In genomic region chr4:151985886-151986285, GRCm38 (mm10) we compare ENCODE assay signal across 8 mouse cellular contexts. TPM values are rescaled to one million over a fixed set of nuclear protein-coding genes. Genes with fewer than 3 reads are reported as not detected.
A peak's percentile ranks its signal among the peaks of the same experiment; 100 is the strongest.
DNase-seq lines count a peak whose midpoint lies in the region; ATAC-seq and TF ChIP-seq lines count a peak whose summit lies in the region.
"Had no signal": no experiment of that assay in that cellular context is flagged by ENCODE, and none has a peak within 500 bp of the region (broad histone marks: within the 10 kb centered on the region; RNA-seq: fewer than 3 reads in every experiment).

No protein-coding gene starts in this region.

- no peak overlapping the region for H3K4me2 ChIP-seq in lung, postnatal 0 days (replicated peaks; ENCODE audit: low read depth, low read length)
- H3K4me2 ChIP-seq in intestine, postnatal 0 days (replicated peaks; ENCODE audit: low read depth): peak overlapping the region; percentile 32; the same call in 1 of the 2 replicates
- H3K4me2 ChIP-seq in stomach, embryonic 16.5 days (ENCODE audit: low read depth, low read length): no peak overlapping the region
- no peak overlapping the region for H3K4me2 ChIP-seq in liver, embryonic 12.5 days

- no peak overlapping the region for H3K4me3 ChIP-seq in lung, postnatal 0 days (ENCODE audit: low read depth, low read length)
- no peak overlapping the region for H3K4me3 ChIP-seq in intestine, postnatal 0 days (ENCODE audit: low read depth, low read length)
- no peak overlapping the region for H3K4me3 ChIP-seq in stomach, embryonic 16.5 days (replicated peaks; ENCODE audit: low read length)
- H3K4me3 ChIP-seq in liver, embryonic 12.5 days: no peak overlapping the region

- H3K36me3 ChIP-seq in lung, postnatal 0 days (ENCODE audit: insufficient read depth, low read length): 0 out of 2 replicates have a peak, but pooled peaks cover 1% of the 10 kb centered on the region
- peaks cover 18% of the 10 kb centered on the region for H3K36me3 ChIP-seq in intestine, postnatal 0 days (ENCODE audit: control insufficient read depth, insufficient read depth)
- H3K36me3 ChIP-seq in stomach, embryonic 16.5 days (ENCODE audit: control insufficient read depth, insufficient read depth, low read length): peaks cover 4% of the 10 kb centered on the region
- peaks cover 37% of the 10 kb centered on the region for H3K36me3 ChIP-seq in liver, embryonic 12.5 days

- no peaks in the 10 kb centered on the region for H3K27me3 ChIP-seq in lung, postnatal 0 days (replicated peaks; ENCODE audit: insufficient read depth, low read length)
- H3K27me3 ChIP-seq in intestine, postnatal 0 days (replicated peaks; ENCODE audit: control insufficient read depth, insufficient read depth, low read length): no peaks in the 10 kb centered on the region
- no peaks in the 10 kb centered on the region for H3K27me3 ChIP-seq in stomach, embryonic 16.5 days (ENCODE audit: control insufficient read depth, insufficient read depth, low read length)
- 0 out of 2 replicates have a peak, but pooled peaks cover 4% of the 10 kb centered on the region for H3K27me3 ChIP-seq in liver, embryonic 12.5 days (replicated peaks)

- no peaks in the 10 kb centered on the region for H3K9me3 ChIP-seq in lung, postnatal 0 days (ENCODE audit: low read length)
- no peaks in the 10 kb centered on the region for H3K9me3 ChIP-seq in intestine, postnatal 0 days (ENCODE audit: control insufficient read depth)
- no peaks in the 10 kb centered on the region for H3K9me3 ChIP-seq in stomach, embryonic 16.5 days (replicated peaks; ENCODE audit: control insufficient read depth, low read length)
- no peaks in the 10 kb centered on the region for H3K9me3 ChIP-seq in liver, embryonic 12.5 days (replicated peaks)

- TF ChIP-seq EP300 in lung, postnatal 0 days (IDR thresholded peaks at IDR 0.05): no peak

- ATAC-seq in lung, postnatal 0 days: peak; percentile 76
- ATAC-seq in intestine, postnatal 0 days: peak; percentile 70
- ATAC-seq in stomach, embryonic 16.5 days (ENCODE audit: insufficient read depth, low FRiP score): no peak
- ATAC-seq in liver, embryonic 12.5 days: no peak

- H3K9ac ChIP-seq in lung, postnatal 0 days (replicated peaks; ENCODE audit: low read depth): 0 out of 2 replicates have a peak overlapping the region, but pooled peaks have one; percentile 12
- no peak overlapping the region for H3K9ac ChIP-seq in intestine, postnatal 0 days (ENCODE audit: low read depth, low read length)
- peak overlapping the region; percentile 48 for H3K9ac ChIP-seq in stomach, embryonic 16.5 days (ENCODE audit: low read length)
- H3K9ac ChIP-seq in liver, embryonic 12.5 days: no peak overlapping the region

- WGBS in lung, postnatal 0 days: 33% methylated on average over 10 of the region's 10 CpGs
- WGBS in intestine, postnatal 0 days: 21% methylated on average over 10 of the region's 10 CpGs
- 31% methylated on average over 10 of the region's 10 CpGs for WGBS in stomach, embryonic 16.5 days
- WGBS in liver, embryonic 12.5 days (ENCODE audit: insufficient replicate concordance): 49% methylated on average over 10 of the region's 10 CpGs

- TF ChIP-seq CTCF in lung, postnatal 0 days (IDR thresholded peaks at IDR 0.05): peak; percentile 44
- peak; percentile 50 for TF ChIP-seq CTCF in intestine, postnatal 0 days (IDR thresholded peaks at IDR 0.05; ENCODE audit: low read depth)

- peak; percentile 77 for DNase-seq in lung, postnatal 0 days (ENCODE audit: low spot score)
- no peak for DNase-seq in lung, postnatal 14 days
- peak; percentile 52 for DNase-seq in cerebellum, adult 8-10 months
- DNase-seq in adrenal gland, postnatal 25 days: no peak
- DNase-seq: thymus, adult 18-20 months had no signal

- H3K4me1 ChIP-seq in lung, postnatal 0 days (ENCODE audit: insufficient read depth, low read depth, low read length): peaks cover 7% of the 10 kb centered on the region
- H3K4me1 ChIP-seq in intestine, postnatal 0 days (replicated peaks; ENCODE audit: control insufficient read depth, insufficient read depth, low read length): no peaks in the 10 kb centered on the region
- peaks cover 23% of the 10 kb centered on the region for H3K4me1 ChIP-seq in stomach, embryonic 16.5 days (ENCODE audit: control insufficient read depth, insufficient read depth, low read length)
- peaks cover 57% of the 10 kb centered on the region for H3K4me1 ChIP-seq in liver, embryonic 12.5 days

- peak overlapping the region; percentile 40; the same call in 1 of the 2 replicates for H3K27ac ChIP-seq in lung, postnatal 0 days (ENCODE audit: low read length)
- no peak overlapping the region for H3K27ac ChIP-seq in intestine, postnatal 0 days (ENCODE audit: low read depth, low read length)
- H3K27ac ChIP-seq in stomach, embryonic 16.5 days (ENCODE audit: low read length): no peak overlapping the region; the same call in 1 of the 2 replicates
- H3K27ac ChIP-seq in liver, embryonic 12.5 days: no peak overlapping the region

RNA-seq across cellular contexts. Expression of gene Thap3, which starts 2.9 kb away (rescaled TPM):
- 31.0 and 33.3 TPM in 2 replicates for polyA plus RNA-seq in lung, postnatal 0 days (2015; fragmentation: Nextera tagmentation; extraction: Ambion mirVana)
- polyA plus RNA-seq in intestine, postnatal 0 days (2015; fragmentation: Nextera tagmentation; extraction: Ambion mirVana): 15.4 and 16.6 TPM in 2 replicates
- 31.8 and 35.7 TPM in 2 replicates for polyA plus RNA-seq in stomach, embryonic 16.5 days (2015; fragmentation: Nextera tagmentation; extraction: Ambion mirVana)
- total RNA-seq in adrenal gland, postnatal 25 days (2021): 24.3 and 32.8 TPM in 2 replicates
- 10.0 and 10.3 TPM in 2 replicates for polyA plus RNA-seq in liver, embryonic 12.5 days (2016; fragmentation: Nextera tagmentation; extraction: Ambion mirVana)

RNA-seq across cellular contexts. Expression of gene Phf13, which starts 10.2 kb away (rescaled TPM):
- polyA plus RNA-seq in lung, postnatal 0 days (2015; fragmentation: Nextera tagmentation; extraction: Ambion mirVana): 18.0 TPM in 2 replicates
- polyA plus RNA-seq in intestine, postnatal 0 days (2015; fragmentation: Nextera tagmentation; extraction: Ambion mirVana): 10.6 and 11.0 TPM in 2 replicates
- 18.3 and 21.0 TPM in 2 replicates for polyA plus RNA-seq in stomach, embryonic 16.5 days (2015; fragmentation: Nextera tagmentation; extraction: Ambion mirVana)
- total RNA-seq in adrenal gland, postnatal 25 days (2021): 14.4 and 19.0 TPM in 2 replicates
- 10.4 and 11.2 TPM in 2 replicates for polyA plus RNA-seq in liver, embryonic 12.5 days (2016; fragmentation: Nextera tagmentation; extraction: Ambion mirVana)

RNA-seq across cellular contexts. Expression of gene Klhl21, which starts 22.7 kb away (rescaled TPM):
- 13.4 and 13.7 TPM in 2 replicates for polyA plus RNA-seq in lung, postnatal 0 days (2015; fragmentation: Nextera tagmentation; extraction: Ambion mirVana)
- 5.3 and 5.8 TPM in 2 replicates for polyA plus RNA-seq in intestine, postnatal 0 days (2015; fragmentation: Nextera tagmentation; extraction: Ambion mirVana)
- 8.2 and 9.9 TPM in 2 replicates for polyA plus RNA-seq in stomach, embryonic 16.5 days (2015; fragmentation: Nextera tagmentation; extraction: Ambion mirVana)
- 24.8 and 28.5 TPM in 2 replicates for total RNA-seq in adrenal gland, postnatal 25 days (2021)
- polyA plus RNA-seq in liver, embryonic 12.5 days (2016; fragmentation: Nextera tagmentation; extraction: Ambion mirVana): 10.9 and 12.0 TPM in 2 replicates

RNA-seq across cellular contexts. Expression of gene Zbtb48, which starts 41.6 kb away (rescaled TPM):
- polyA plus RNA-seq in lung, postnatal 0 days (2015; fragmentation: Nextera tagmentation; extraction: Ambion mirVana): 13.2 and 13.7 TPM in 2 replicates
- 6.7 and 7.6 TPM in 2 replicates for polyA plus RNA-seq in intestine, postnatal 0 days (2015; fragmentation: Nextera tagmentation; extraction: Ambion mirVana)
- polyA plus RNA-seq in stomach, embryonic 16.5 days (2015; fragmentation: Nextera tagmentation; extraction: Ambion mirVana): 17.0 and 18.0 TPM in 2 replicates
- total RNA-seq in adrenal gland, postnatal 25 days (2021): 11.0 and 11.6 TPM in 2 replicates
- 11.4 and 12.2 TPM in 2 replicates for polyA plus RNA-seq in liver, embryonic 12.5 days (2016; fragmentation: Nextera tagmentation; extraction: Ambion mirVana)

RNA-seq across cellular contexts. Expression of gene Dnajc11, which starts 52.4 kb away (rescaled TPM):
- 23.0 and 24.9 TPM in 2 replicates for polyA plus RNA-seq in lung, postnatal 0 days (2015; fragmentation: Nextera tagmentation; extraction: Ambion mirVana)
- polyA plus RNA-seq in intestine, postnatal 0 days (2015; fragmentation: Nextera tagmentation; extraction: Ambion mirVana): 25.7 and 29.7 TPM in 2 replicates
- 62.4 and 62.7 TPM in 2 replicates for polyA plus RNA-seq in stomach, embryonic 16.5 days (2015; fragmentation: Nextera tagmentation; extraction: Ambion mirVana)
- total RNA-seq in adrenal gland, postnatal 25 days (2021): 104 and 112 TPM in 2 replicates
- polyA plus RNA-seq in liver, embryonic 12.5 days (2016; fragmentation: Nextera tagmentation; extraction: Ambion mirVana): 74.4 and 85.1 TPM in 2 replicates

Comparison
In these comparisons a context has a peak if more than half of its experiments do, and no peak if none do; other contexts are left out.
1. DNase-seq: peak in lung, postnatal 0 days (single experiment) and cerebellum, adult 8-10 months (single experiment); none in lung, postnatal 14 days (single experiment) and adrenal gland, postnatal 25 days (single experiment).
2. ATAC-seq: peak in lung, postnatal 0 days (single experiment) and intestine, postnatal 0 days (single experiment); none in stomach, embryonic 16.5 days (single experiment) and liver, embryonic 12.5 days (single experiment).
3. H3K9ac ChIP-seq: peak in lung, postnatal 0 days (single experiment) and stomach, embryonic 16.5 days (single experiment); none in intestine, postnatal 0 days (single experiment) and liver, embryonic 12.5 days (single experiment).